Mouse (Mus musculus): ENCODE measurements around the gene Tmem94.

GRCm38 (mm10) chr11:115834033-115834432 lies 68.8 kb downstream of the Tmem94 start:
- TF ChIP-seq POLR2A (IDR thresholded peaks at IDR 0.05; ENCODE audit: control insufficient read depth in 1 of 2, insufficient read depth in 1 of 2, low read depth in 1 of 2, low read length in 2 of 2, poor library complexity in 1 of 2) = no peak
- TF ChIP-seq CTCF (IDR thresholded peaks at IDR 0.05 in 2 of 3, conservative IDR thresholded peaks at IDR 0.05 in 1 of 3; ENCODE audit: control insufficient read depth in 1 of 3, insufficient read depth in 1 of 3, low read depth in 2 of 3, low read length in 3 of 3, poor library complexity in 1 of 3, severe bottlenecking in 1 of 3) = no peak
- TF ChIP-seq RCOR1 (IDR thresholded peaks at IDR 0.05; ENCODE audit: low read depth, low read length) = no peak
- TF ChIP-seq GABPA (IDR thresholded peaks at IDR 0.05; ENCODE audit: low read depth, low read length) = no peak
- no peak for TF ChIP-seq RAD21 (IDR thresholded peaks at IDR 0.05; ENCODE audit: low read depth, low read length)
- TF ChIP-seq TBP (IDR thresholded peaks at IDR 0.05; ENCODE audit: low read depth, low read length) = no peak
